Mouse (Mus musculus): ENCODE measurements around the gene Mthfd1.

The Mthfd1 gene

DNA sequence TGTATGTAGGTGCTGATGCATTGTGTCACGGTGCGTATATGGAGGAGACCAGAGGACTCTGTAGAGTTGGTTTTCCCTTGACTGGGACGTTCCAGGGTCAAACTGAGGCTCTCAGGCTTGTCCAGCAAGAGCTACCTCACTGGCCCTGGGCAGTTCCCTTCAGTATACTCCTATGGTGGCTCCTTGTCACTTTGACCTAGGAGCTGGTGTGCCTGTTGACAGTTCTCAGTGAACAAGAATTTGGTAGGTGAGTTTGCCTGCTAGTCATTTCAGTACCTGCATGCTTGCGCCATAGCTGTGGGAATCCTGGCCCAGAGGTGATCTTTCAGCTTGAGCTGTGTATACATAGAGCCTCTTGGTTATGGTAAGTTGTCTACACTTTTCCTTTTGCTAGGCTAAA is 7.8 kb downstream of the Mthfd1 start:
- DNase-seq (ENCODE audit: inconsistent ontology term) = no peak

DNA sequence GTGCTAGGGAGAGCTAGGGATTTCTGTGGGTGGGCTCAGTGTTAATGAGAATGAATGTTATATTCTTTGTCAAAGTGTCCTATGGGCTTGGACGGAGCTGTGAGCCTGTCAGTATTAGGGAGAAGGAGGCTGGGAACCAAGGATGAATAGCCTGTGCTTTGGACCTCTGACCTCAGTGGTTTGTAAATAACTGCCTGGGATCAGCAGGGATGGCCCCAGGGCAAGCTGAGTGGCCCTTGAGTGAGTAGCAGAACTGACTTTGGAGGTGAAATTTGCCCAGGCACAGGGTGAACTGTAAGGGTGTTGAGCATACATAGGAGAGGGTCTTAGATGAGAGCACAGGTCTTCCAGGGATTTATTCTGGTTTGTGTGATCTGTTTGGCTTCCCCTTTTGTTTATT is 8.8 kb downstream of the Mthfd1 start:
- peak; percentile 58 for DNase-seq (ENCODE audit: inconsistent ontology term)

DNA sequence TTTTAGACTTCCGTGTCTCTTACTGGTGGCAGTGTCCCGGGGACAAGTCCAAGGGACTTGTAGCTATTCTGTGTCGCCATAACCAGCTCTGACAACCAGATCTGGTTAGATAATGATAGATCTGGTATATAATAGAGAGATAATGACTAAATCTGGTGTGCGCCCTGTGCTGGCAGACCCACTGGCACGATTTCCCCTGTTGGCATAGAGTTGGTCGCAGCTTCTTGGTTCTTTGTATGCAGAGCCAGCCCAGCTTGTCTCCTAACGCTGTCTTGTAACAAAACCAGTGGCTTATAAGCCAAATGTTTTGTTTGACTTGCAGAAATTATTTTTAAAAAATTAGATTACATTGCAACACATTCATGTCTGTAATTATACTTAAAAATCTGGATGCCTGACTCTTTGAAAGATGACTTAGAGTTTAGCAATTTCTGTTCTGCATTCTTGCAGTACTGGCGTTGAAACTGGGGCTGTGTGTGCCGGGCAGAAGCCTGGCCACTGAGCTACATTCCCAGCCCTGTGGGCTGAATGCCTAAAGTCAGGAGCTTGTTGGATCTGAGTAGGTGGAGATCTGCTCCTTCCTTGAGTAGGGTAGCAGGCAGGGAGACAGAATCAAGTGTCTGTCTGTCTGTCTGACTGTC is 9.3 kb downstream of the Mthfd1 start:
- DNase-seq (ENCODE audit: inconsistent ontology term) = peak; percentile 85

DNA sequence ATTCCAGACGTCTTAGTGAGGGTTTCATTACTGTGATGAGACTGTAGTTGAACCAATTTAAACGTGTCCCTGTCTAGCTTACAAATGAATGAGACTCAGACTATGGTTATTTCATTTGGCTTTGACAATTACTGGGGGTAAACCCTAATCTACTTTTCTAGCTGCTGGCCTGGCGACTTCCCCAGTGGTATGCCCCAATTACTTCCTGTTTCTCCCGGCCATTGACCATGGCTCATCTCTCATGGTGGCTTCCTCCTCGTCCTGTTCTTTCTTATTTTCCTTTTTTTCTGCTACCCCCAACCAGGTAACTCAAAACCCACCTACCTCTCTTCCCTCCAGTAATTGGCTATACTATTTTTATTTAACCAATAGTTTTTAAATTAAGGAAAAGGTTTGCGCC is 9.9 kb downstream of the Mthfd1 start:
- no peak for DNase-seq (ENCODE audit: inconsistent ontology term)

DNA sequence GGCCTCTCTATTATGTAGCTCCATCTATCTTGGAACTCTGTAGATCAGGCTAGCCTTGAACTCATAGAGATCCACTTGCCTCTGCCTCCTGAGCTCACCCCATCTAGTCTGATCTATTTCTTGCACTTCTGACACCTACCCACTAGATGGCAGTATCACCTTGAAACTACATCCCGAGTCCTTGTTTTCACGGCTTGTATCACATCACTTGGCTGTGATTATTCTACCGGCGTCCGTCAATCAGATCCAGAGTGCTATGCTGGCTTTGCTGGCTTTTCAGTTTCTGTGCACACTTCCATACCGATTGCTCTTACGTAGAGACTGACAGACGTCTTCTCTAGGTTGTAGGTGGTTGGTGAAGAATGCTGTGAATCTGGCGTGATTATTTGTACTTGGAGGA is 11.8 kb downstream of the Mthfd1 start:
- peak; percentile 29 for DNase-seq (ENCODE audit: inconsistent ontology term)

DNA sequence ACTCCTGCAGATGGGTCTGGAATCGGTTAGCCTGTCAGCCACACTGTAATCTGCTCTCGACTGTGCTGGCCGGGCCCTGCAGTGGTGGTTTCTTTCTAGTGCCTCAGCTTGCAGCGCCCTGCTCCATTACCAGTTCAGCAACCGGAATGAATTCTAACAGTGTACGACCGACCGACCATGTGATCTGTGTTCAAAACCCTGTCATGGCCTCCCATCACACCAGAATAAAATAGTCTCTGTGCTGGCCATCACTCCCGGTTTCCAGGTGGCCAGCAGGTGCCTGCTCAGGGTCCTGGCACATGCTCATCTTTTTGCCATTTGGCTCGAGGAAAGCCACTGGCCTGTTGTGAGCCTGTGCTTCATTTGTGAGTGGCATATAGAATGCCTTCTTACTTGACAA is 13.6 kb downstream of the Mthfd1 start:
- DNase-seq (ENCODE audit: inconsistent ontology term) = no peak

DNA sequence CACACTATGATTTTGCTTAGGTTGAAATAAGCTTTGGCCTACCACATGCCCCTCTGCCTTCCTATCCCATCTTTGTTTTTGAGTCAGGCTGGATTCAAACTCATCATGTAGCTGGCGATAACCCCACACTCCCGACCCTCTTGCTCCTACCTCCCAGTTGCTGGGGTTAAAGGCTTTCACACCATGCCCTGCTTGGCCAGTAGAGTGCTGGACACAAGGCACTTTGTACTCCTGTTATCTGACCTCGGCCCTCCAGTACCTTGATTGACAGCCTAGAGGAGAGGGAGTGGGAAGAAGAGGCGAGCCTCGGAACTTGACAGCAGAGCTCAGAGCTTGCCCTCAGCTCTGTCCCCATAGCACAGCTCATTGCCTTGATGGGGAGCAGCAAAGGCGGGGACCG is 14.1 kb downstream of the Mthfd1 start:
- DNase-seq (ENCODE audit: inconsistent ontology term) = no peak

DNA sequence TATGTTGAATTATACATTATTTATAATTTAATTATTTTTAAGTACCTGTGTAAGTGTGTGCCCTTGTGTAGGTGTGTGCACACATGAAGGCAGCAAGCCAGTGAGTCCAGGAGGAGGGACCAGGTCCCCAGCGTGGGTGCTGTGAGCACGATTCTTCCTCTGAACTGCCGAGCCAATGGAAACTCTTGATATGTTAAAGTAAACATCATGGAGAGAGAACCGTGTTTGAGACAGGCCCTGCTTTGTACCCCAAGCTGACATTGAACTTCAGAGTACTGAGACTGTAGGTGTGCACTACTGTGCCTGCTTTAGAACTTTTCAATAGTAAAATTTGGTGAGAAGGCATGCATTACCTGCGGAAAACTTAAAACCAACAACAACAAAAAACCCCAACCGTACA is 16.4 kb downstream of the Mthfd1 start:
- no peak for DNase-seq (ENCODE audit: inconsistent ontology term)

DNA sequence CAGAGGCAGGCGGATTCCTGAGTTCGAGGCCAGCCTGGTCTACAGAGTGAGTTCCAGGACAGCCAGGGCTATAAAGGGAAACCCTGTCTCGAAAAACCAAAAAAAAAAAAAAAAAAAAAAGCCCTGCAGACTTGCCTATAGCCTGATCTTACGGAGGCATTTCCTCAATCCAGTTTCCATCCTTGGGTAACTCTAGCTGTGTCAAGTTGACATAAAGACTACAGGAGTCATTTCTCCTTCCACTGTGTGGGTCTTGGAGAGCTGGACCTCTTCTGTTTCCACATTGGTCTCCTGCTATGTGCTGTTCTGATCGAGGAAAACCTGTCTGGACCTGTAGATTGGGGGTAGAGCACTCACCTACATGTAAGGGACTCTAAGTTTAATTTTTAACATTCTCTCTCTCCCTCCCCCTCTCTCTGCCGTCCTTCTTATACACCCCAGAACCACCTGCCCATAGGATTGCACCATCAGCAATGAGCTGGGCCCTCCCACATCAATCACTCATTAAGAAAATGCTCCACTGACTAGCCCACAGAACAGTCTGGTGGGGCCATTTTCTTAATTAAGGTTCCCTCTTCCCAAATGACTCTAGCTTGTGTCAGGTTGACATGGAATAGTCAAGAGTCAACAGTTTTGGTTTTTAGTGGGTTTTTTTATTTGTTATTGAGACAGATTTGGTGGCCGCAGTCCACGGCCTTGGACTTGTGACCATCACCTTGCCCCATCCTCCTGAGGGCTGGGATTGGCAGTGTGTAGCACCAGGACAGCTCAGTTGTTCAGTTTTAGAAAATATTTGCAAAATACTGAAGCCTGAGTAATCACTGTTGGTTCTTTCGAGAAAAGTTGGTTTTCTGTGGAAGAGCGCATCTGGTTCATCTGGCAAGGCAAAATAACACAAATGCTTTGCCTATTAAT is 17.8 kb downstream of the Mthfd1 start:
- no peak for DNase-seq (ENCODE audit: inconsistent ontology term)

DNA sequence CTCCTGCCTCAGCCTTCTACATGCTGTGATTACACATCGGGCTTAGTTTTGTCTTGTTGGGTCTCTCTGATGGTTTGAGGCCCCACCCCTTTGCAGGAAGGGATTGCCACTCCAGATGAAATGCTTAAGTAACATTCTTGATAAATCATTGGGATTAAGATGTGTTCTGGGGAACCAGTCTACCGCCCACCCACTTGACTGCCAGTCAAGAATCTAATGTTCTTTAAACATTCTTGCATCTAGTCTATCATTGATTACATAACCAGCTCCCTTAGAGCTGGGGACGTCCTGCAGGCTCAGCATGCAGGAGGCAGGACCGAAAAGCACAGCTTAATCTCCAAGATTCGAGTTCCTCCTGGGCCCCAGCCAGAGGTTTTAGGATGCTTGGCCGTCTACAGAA is 23.1 kb downstream of the Mthfd1 start:
- DNase-seq (ENCODE audit: inconsistent ontology term) = no peak

DNA sequence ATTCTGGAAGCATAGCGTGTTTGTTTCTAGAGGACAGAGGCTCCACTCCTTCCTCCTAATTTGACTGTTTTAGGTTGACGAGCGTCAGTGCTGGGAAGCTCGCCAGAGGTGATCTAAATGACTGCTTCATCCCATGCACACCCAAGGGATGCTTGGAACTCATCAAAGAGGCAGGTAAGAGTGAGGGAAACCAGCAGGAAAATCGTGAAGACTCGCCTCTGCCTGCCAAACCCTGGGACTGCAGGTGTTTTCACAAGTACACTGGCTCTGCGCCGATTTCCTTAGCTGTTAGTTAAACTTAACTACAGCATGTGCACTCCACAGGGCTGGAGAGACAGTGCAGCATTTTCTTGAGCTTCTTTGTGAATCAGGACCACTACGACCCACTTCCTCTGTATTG is 25.5 kb downstream of the Mthfd1 start:
- no peak for DNase-seq (ENCODE audit: inconsistent ontology term)

DNA sequence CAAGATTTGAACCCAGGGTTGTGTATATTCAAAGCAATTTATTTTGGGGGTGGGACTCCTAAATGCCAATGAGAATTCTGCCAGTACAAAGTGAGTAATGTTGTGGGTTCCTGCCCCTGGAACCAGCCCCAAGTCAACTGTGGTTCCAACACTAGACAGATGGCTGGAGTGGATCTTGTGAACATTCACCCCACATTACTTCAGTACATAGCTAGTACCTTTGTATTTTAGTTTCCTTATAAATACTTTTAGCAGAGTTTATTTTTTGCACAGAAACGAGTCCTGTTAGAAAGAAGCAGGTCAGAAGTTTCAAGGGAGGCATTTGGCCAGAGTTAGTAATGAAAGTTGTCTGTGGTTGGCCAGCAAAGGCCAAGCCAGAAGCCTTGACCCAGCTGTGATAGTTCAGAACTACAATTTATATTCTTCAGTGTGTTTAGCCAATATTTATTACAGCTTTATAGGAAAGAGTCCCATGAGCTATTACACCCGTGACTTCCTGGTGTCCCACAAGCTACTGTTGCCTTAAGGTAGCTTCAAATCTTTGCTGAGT is 26.1 kb downstream of the Mthfd1 start:
- DNase-seq (ENCODE audit: inconsistent ontology term) = no peak

DNA sequence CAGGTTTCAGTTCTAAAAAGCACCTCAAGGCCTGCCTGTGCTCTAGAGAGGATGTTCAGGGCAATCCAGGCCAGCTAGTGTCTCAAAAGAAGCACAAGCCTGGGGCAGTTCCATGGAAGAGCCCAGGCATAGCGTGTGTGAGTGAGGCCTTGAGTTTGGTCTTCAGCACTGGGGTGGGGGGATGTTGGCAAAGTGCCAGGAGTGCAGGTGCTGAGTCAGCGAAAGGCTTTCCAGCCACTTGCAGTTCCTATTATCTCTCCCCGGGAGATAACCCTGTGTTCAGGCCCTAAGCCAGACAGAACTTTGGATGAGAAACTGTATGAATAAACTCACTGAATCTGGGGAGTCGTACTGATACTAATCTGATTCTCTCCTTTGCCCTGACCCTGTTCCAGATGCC is 27.0 kb downstream of the Mthfd1 start:
- DNase-seq (ENCODE audit: inconsistent ontology term) = no peak

DNA sequence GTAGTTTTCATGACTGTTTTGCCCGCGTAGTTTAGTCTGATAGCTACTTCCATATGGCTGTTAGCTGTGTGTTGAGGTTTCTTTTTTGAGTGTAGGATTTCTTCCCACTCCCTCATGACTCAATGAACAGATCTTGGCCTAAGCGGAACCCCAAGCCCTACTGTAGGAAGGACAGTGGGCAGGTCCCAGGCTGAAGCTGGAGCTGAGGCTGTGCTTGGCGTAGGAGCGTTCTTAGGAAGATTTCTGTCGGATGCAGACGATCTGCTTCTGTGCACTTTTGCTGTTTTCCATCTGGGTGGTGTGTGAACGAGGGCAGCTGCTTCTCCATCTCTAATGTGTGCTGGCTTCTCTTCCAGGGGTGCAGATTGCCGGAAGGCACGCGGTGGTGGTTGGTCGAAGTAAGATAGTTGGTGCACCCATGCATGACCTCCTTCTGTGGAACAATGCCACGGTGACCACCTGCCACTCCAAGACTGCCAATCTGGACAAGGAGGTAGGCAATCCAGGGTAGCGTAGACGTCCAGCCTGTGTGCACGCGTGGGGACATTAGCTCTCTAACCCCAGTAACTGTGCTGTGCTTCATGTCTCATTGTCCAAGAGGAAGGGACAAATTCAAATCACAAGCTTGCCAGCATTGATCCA is 27.6 kb downstream of the Mthfd1 start:
- DNase-seq (ENCODE audit: inconsistent ontology term) = no peak

DNA sequence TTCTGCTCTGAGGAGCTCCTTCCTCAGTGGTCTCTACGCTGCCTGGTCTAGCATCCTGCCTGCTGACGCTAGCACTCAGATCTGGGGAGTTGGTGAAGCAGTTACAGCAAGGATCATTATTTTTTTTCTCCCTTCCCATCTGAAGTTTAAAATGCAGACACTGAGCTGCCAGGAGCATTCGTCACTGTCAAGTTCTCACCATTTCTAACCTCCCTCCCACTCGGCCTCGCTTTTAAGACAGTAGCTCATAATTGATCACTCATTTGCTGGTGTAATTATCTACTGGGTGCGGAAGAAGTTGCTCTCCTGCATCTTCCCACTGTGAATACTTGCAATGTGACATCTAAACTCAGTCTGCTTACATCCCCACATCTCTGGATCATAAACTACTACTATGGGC is 30.3 kb downstream of the Mthfd1 start:
- no peak for DNase-seq (ENCODE audit: inconsistent ontology term)

DNA sequence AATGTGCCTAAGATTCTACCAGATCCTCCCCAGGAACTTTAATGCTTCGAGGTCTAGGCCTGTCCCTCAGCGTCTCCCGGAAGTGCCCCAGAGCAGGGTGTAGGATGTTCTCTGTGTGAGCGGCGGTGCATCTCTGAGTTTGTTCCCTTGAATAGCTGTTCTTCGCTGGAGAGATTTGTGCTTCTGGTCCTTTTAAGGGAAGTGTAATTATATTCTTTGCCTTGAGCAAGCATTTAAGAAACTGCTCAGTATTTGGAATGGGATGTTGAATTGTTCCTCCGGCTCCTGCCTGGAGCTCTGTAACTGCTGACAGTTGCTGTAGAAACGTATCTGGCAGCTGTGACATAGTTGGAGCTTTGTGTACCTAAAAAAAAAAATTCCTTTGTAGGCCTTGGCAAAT is 32.9 kb downstream of the Mthfd1 start:
- no peak for DNase-seq (ENCODE audit: inconsistent ontology term)

DNA sequence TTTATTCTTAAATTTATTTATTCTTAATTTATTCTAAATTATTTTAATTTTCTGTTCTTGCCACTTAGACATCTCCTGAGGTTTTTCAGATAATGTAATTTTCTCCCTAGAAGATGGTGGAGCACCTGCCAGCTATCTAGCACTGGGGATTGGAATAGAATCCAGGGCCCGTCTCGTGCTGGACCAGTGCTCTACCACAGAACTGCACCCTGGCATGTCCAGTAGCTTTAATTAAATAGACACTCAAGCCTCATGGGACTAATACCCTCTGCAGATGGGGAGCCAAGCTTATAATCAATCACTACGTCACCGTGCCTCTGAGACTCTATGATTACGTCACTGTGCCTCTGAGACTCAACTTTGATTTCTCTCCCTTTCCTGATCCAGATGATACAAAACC is 33.4 kb downstream of the Mthfd1 start:
- no peak for DNase-seq (ENCODE audit: inconsistent ontology term)

DNA sequence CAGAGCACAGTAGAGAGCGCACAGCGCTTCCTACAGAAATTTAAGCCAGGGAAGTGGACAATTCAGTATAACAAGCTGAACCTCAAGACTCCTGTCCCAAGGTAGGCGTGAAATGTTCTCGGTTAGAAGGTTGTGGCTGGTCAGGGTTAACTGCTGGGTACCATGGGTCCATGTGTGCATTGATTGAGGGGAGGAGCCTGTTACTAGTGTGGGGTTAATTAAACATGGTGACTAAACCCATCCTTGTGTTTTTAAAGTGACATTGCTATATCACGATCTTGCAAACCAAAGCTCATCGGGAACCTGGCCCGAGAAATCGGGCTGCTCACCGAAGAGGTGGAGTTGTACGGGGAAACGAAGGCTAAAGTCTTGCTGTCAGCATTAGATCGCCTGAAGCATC is 34.3 kb downstream of the Mthfd1 start:
- DNase-seq (ENCODE audit: inconsistent ontology term) = no peak

DNA sequence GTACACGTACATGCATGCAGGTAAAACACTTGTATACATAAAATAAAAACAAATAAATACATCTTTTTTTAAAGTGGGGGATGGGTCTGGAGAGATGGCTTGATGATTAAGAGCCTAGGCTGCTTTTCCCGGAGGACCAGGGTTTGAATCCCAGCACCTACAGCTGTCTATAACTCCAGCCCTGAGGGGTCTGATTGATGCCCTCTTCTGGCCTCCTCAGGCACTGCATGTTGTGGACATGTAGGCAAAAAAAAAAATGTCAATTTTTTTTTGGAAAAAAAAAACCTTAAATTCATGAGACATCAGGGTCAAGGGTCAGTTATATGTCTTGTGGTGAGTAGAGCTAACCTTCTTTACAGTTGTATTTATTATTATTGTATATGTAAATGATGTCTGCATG is 35.2 kb downstream of the Mthfd1 start:
- DNase-seq (ENCODE audit: inconsistent ontology term) = no peak

DNA sequence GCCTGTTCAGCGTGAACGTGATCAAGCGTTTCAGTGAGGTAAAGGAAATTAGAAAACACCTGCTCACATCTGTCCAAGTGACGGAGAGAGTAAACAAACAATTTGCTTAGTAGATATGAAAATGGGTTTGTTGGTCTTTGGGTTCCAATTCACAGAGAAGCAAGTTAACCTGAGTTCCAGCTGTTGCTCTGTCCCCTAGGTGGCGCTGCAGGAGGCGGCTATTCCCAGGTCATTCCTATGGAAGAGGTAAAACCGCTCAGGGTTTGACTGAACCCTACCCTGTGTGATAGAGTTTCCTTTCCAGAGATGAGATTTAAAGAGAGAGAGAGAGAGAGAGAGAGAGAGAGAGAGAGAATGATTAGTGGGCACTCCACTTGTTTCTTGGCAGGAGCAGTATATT is 38.1 kb downstream of the Mthfd1 start:
- DNase-seq (ENCODE audit: inconsistent ontology term) = peak; percentile 22

DNA sequence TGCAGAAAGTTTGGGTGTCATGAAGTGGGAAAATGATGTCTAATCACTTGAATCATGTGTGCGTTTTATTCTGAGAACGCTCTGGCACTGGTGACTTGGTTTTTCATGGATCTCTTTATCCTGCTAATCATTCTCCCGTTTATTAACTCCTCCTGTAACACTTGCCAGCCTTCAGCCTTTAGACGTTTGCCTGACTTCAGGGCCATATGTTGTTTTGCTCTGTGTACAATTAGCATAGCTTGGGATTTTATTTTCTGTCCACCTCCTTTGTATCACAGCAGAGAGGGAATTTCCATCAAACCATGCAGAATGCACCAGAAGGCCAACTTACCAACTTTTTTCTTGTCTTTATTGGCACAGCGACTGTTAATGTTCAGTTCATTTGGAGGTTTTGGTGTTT is 42.7 kb downstream of the Mthfd1 start:
- no peak for DNase-seq (ENCODE audit: inconsistent ontology term)

DNA sequence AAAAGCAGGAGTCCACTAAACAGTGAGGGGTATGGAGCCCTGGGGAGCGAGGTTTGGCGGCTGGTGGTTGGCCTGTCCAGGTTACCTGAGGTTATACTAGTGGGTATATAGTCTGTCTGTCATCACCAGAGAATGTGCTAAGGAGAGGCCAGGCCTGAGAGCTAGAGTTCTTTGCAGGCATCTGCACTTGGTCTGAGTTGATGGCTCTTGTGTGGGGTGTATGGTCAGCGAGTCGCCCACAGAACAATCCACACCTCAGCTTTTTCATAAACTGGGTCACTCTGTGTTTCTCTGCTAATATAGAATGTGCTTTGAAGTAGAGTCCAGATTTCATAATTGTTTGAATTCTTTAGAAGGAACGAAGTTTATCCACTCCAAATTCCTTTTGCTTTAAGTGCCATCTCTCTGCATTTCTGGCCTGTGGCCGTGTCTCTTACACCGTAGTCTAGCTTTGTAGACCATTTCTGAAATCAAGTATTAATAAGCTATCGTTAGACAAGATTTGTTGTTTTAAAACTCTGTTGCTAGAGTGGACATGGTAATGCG is 44.3 kb downstream of the Mthfd1 start:
- DNase-seq (ENCODE audit: inconsistent ontology term) = no peak
